8 mouse cellular contexts compared by ENCODE assay signal in the genomic region with DNA sequence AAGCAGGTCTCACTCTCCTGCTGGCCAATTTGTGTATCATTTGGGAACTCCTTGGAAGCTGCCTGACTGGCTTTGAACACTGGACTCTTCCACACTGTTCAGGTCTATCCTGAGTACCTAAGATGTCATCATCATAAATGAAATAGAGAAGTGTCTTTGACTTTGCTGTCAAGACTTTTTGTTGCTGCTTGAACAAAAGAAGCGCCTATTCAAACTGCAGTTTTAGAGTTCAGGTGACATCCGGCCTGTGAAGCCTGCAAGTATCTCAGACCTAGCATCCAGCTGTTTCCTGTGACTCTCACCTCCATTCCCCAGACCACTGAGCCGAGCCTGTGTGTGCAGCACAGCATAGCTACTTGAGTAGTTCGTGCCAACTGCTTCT. TPM values are rescaled to one million over a fixed set of nuclear protein-coding genes. Genes with fewer than 3 reads are reported as not detected.
DNase-seq lines count a peak whose midpoint lies in the region; ATAC-seq lines count a peak whose summit lies in the region.

No protein-coding gene starts in this region.

- peak; percentile 87 for DNase-seq in CD4-positive helper T cell, adult 2 months (ENCODE audit: low read depth, low spot score)
- peak; percentile 84 for DNase-seq in T-cell, adult 2 months (ENCODE audit: low spot score)
- peak; percentile 39 to 54 for DNase-seq in kidney, postnatal 4 days
- DNase-seq in midbrain, embryonic 14.5 days, result peak; percentile 60
- DNase-seq in thymus, postnatal 25 days, result peak; percentile 74
- DNase-seq in left cerebral cortex, adult 9 months (ENCODE audit: low spot score in 2 of 2), result no peak

- no peak for ATAC-seq in heart, embryonic 16.5 days (replicated peaks; ENCODE audit: extremely low read depth, insufficient read depth, low FRiP score)
- ATAC-seq in midbrain, embryonic 14.5 days (ENCODE audit: low FRiP score, low TSS enrichment), result no peak
- ATAC-seq in megakaryocyte-erythroid progenitor cell, adult 5-6 weeks (replicated peaks; ENCODE audit: low FRiP score, low TSS enrichment, poor library complexity, severe bottlenecking), result no peak

- 16% methylated on average over 4 of the region's 4 CpGs for WGBS in heart, embryonic 16.5 days
- WGBS in midbrain, embryonic 14.5 days, result 39% methylated on average over 4 of the region's 4 CpGs

- peak overlapping the region; percentile 70 for H3K4me3 ChIP-seq in heart, embryonic 16.5 days (ENCODE audit: low read length)
- H3K4me3 ChIP-seq in midbrain, embryonic 14.5 days (replicated peaks; ENCODE audit: low read depth, low read length), result peak overlapping the region; percentile 98

- no peaks in the 10 kb centered on the region for H3K9me3 ChIP-seq in heart, embryonic 16.5 days (replicated peaks; ENCODE audit: control insufficient read depth, low read length)
- H3K9me3 ChIP-seq in midbrain, embryonic 14.5 days (ENCODE audit: control insufficient read depth, low read length), result no peaks in the 10 kb centered on the region

- H3K27ac ChIP-seq in heart, embryonic 16.5 days (ENCODE audit: low read length), result peak overlapping the region; percentile 68
- no peak overlapping the region for H3K27ac ChIP-seq in midbrain, embryonic 14.5 days (replicated peaks; ENCODE audit: low read depth, low read length)

- peaks cover 46% of the 10 kb centered on the region for H3K4me1 ChIP-seq in heart, embryonic 16.5 days (ENCODE audit: control insufficient read depth, insufficient read depth, low read length)
- peaks cover 36% of the 10 kb centered on the region for H3K4me1 ChIP-seq in midbrain, embryonic 14.5 days (ENCODE audit: control insufficient read depth, insufficient read depth, low read length)

- H3K36me3 ChIP-seq in heart, embryonic 16.5 days (ENCODE audit: control insufficient read depth, insufficient read depth), result peaks cover 30% of the 10 kb centered on the region
- peaks cover 28% of the 10 kb centered on the region for H3K36me3 ChIP-seq in midbrain, embryonic 14.5 days (ENCODE audit: control insufficient read depth, insufficient read depth, low read length)

- H3K4me2 ChIP-seq in heart, embryonic 16.5 days (ENCODE audit: low read depth, low read length), result peak overlapping the region; percentile 89
- H3K4me2 ChIP-seq in midbrain, embryonic 14.5 days (ENCODE audit: low read length), result peak overlapping the region; percentile 95

- peak overlapping the region; percentile 77 for H3K9ac ChIP-seq in heart, embryonic 16.5 days (ENCODE audit: low read length)
- H3K9ac ChIP-seq in midbrain, embryonic 14.5 days (replicated peaks; ENCODE audit: low read length), result peak overlapping the region; percentile 54

- no peaks in the 10 kb centered on the region for H3K27me3 ChIP-seq in heart, embryonic 16.5 days (ENCODE audit: control insufficient read depth, insufficient read depth, low read length)
- H3K27me3 ChIP-seq in midbrain, embryonic 14.5 days (ENCODE audit: control insufficient read depth, insufficient read depth, low read length), result no peaks in the 10 kb centered on the region

RNA-seq across cellular contexts. Expression of gene Btg1, which starts 4.1 kb away (rescaled TPM):
- polyA plus RNA-seq in heart, embryonic 16.5 days (2015; fragmentation: Nextera tagmentation; extraction: Ambion mirVana), result 49.6 and 56.9 TPM in 2 replicates
- 66.7 and 70.7 TPM in 2 replicates for polyA plus RNA-seq in midbrain, embryonic 14.5 days (2014; fragmentation: Nextera tagmentation; extraction: Ambion mirVana)
- total RNA-seq in megakaryocyte-erythroid progenitor cell, adult 5-6 weeks (2014; fragmentation: Nextera tagmentation), result 9.0 and 19.6 TPM in 2 replicates
- total RNA-seq in megakaryocyte-erythroid progenitor cell, adult 5-6 weeks (2017), result 30.2 and 41.5 TPM in 2 replicates

Comparison
In these comparisons a context has a peak if more than half of its experiments do, and no peak if none do; other contexts are left out.
1. DNase-seq: peak in CD4-positive helper T cell, adult 2 months (single experiment), T-cell, adult 2 months (single experiment), kidney, postnatal 4 days (2 of 2), midbrain, embryonic 14.5 days (single experiment) and thymus, postnatal 25 days (single experiment); none in left cerebral cortex, adult 9 months (0 of 2).